Mouse (Mus musculus): ENCODE data around the gene Add3.

Gene Add3

GRCm38 (mm10) chr19:53263859-53264733 is 123.9 kb downstream of the Add3 start:
- no peak for DNase-seq (ENCODE audit: inconsistent age in 2 of 2, low spot score in 1 of 2)

- no peak for DNase-seq (ENCODE audit: inconsistent age in 2 of 2, low spot score in 1 of 2)
These were observed 124.8 kb downstream of the Add3 start for GRCm38 (mm10) chr19:53264821-53265727.

- DNase-seq (ENCODE audit: inconsistent age in 2 of 2, low spot score in 1 of 2), result no peak
These were observed 127.1 kb downstream of the Add3 start for GRCm38 (mm10) chr19:53267305-53267704.

GRCm38 (mm10) chr19:53273055-53273722 is 132.9 kb downstream of the Add3 start:
- DNase-seq (ENCODE audit: inconsistent age in 2 of 2, low spot score in 1 of 2), result peak in 1 of 2 experiments; percentile 15

GRCm38 (mm10) chr19:53273781-53274428 is 133.7 kb downstream of the Add3 start:
- DNase-seq (ENCODE audit: inconsistent age in 2 of 2, low spot score in 1 of 2), result no peak

- DNase-seq (ENCODE audit: inconsistent age in 2 of 2, low spot score in 1 of 2), result no peak
These were observed 135.0 kb downstream of the Add3 start for GRCm38 (mm10) chr19:53275204-53275603.

GRCm38 (mm10) chr19:53276902-53277707 is 136.9 kb downstream of the Add3 start:
- DNase-seq (ENCODE audit: inconsistent age in 2 of 2, low spot score in 1 of 2), result no peak

- DNase-seq (ENCODE audit: inconsistent age in 2 of 2, low spot score in 1 of 2), result no peak
These were observed 138.5 kb downstream of the Add3 start for GRCm38 (mm10) chr19:53278491-53279415.

- no peak for DNase-seq (ENCODE audit: inconsistent age in 2 of 2, low spot score in 1 of 2)
These were observed 140.0 kb downstream of the Add3 start for GRCm38 (mm10) chr19:53280254-53280653.

GRCm38 (mm10) chr19:53282571-53282970 is 142.3 kb downstream of the Add3 start:
- DNase-seq (ENCODE audit: inconsistent age in 2 of 2, low spot score in 1 of 2), result no peak

GRCm38 (mm10) chr19:53283742-53284141 is 143.5 kb downstream of the Add3 start:
- DNase-seq (ENCODE audit: inconsistent age in 2 of 2, low spot score in 1 of 2), result no peak

- DNase-seq (ENCODE audit: inconsistent age in 2 of 2, low spot score in 1 of 2), result peak; percentile 16 to 41
These were observed 144.3 kb downstream of the Add3 start for GRCm38 (mm10) chr19:53284268-53285208.

- no peak for DNase-seq (ENCODE audit: inconsistent age in 2 of 2, low spot score in 1 of 2)
These were observed 156.3 kb downstream of the Add3 start for GRCm38 (mm10) chr19:53296331-53297254.

All from adrenal gland, adult (tissue).